Mouse (Mus musculus) embryo, embryonic 11.5 days (tissue): ENCODE measurements at regions not wholly inside any gene's neighbourhood (a gene's known extent, or its start where the extent isn't known, plus 50 kb on each side); places are given as distances from the start of the nearest gene placed in this dataset.

Experiments used
- DNase-seq: peaks from one replicate; pipeline ENCODE4 v3.0.0-alpha.2; 2012; ENCODE audit warnings: low read depth, low spot score

DNA sequence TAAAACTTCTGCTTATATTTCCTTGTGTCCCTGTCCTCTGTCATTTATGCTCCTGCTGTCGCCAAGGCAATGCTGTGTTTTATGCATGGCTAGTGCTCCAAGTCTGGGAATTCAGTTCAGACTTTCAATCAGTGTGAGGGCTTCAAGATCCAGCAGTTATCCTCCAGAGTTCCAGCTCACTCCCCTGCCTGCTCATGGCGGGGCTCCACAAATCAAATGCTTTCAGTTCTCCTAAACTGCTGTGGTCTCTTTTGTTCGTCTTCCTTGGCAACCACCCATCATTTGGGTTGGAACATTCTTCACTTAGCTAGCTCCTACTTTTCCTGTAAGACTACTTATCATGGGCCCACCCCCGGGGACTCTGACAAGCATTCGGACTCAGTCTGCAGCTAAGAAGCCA lies 120.0 kb downstream of the Csl start:
- no peak for DNase-seq

DNA sequence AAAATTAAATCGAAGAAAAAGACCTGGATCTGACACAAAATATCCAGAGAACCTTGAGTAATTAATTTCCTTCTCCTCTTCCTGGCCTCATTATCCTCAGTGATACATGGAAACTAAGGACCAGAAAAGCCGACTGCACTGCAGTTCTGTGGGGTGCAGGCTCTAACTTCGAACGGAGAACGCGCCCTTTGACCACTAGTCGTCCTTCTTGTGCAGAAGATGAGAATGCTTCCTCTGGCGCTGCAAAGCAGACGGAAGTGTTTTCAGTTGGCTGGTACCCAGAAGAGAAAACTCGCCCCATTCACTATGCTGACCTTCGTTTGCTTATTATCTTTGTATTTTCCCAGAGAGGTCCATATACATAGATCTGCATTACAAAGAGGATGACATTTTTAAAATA lies 117.7 kb downstream of the Csl start:
- DNase-seq, result peak; percentile 36

DNA sequence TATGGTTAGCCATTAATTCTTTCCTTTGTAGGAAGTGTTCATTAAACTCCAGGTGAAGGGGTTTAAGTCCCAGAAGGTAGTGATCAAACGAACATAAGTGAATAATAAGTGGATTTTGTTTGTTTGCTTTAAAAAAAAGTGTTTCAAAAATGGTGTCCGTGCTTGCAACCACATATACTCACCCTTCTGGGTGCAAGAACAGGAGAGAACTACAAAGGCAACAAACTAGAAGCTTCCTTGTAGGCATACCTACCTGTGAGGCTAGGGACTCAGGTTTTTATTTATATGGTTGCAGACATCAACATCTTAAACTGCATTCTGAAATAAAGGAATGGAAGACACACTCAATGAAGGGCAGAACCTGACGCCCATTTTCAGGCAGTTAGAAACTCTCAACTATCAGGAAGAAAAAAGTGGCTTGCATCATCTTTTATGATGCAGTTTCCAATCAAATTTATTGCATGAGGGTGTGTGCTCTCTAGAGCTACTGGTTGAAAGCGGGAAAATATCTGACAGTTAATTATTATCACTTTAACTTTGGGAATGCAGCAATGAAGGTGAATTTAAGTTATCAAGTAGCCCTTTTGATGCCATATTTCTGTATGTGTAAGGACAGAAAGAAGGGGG lies 117.1 kb downstream of the Csl start:
- DNase-seq, result no peak

GRCm38 (mm10) chr10:99644981-99645380 lies 114.5 kb downstream of the Csl start:
- no peak for DNase-seq

DNA sequence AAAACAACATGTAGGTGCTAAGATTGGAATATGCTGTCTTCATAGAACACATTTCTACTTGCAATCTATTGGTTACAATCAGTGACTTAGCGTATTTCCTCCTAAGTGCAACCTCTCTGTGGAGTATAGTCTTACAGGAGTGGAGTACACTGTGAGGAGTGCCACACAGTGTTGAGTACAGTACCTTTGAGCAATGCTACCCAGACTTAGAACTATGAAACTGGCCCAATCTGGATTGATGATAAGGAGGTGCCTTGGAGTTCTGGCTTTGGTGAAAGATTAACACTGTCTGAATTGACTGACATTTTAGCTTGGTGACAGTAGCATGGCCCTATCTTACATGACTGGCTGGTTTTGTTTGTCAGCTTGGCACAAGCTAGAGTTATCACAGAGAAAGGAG lies 107.4 kb downstream of the Csl start:
- DNase-seq, result no peak

DNA sequence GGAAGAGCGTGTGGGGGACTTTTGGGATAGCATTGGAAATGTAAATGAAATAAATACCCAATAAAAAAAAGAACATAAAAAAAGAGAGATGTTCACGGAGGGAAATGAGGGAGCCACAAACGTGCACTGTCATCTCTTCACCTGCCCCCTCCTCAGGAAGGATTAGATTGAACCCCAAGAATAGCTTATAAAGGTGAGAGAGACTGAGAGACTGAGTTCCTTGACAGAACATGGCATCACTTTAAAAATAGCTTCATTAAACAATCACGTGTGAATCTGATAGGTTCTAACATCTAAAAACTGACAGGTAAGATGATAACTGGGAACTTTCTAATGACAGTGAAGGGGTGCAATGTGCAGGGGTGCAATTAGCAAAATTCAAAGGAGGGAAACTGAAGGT lies 105.2 kb downstream of the Csl start:
- DNase-seq, result no peak

DNA sequence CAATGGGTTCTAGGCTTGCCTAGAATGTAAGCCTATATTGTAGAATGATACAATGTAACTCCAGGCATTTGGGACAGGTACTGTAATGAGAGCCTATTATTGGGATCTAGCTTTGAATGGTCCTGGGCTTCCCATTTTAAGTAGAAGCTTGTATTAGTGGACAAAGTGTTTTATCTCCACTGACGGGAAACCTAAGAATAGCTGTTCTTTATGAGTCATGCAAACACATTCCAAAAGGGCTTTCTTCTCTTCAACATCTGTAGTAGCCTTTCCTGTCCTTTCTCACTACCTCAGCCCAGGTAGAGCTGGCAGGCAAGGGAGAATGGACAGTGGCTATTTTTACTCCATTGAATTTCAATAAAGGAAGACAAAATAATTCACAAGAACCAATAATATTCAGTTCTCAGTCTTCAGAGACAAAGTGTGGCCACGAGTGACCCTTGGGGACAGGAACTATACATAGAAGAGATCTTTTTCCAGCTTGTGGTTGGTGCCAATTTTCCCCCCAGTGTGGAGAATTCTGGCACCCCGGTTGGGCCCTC lies 82.8 kb downstream of the Csl start:
- DNase-seq, result no peak

DNA sequence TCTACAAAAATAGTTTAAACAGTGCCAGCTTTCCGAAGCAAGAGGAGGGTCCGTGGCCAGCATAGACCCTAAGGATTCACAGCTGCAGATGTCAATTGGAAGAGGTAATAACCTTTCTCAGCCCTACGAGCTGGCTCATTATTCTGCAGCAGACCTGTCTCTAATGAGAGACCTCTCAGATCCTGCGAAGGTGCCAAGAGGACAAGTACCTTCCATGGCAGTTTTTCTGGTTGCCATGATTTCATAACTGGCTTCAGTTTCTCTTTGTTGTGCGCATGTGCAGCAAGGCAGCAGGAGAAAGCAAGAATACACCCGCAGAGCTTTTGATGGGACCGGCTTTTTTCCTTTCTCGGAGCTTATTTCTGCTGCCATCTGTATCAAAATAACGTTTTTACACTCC lies 81.4 kb downstream of the Csl start:
- no peak for DNase-seq

DNA sequence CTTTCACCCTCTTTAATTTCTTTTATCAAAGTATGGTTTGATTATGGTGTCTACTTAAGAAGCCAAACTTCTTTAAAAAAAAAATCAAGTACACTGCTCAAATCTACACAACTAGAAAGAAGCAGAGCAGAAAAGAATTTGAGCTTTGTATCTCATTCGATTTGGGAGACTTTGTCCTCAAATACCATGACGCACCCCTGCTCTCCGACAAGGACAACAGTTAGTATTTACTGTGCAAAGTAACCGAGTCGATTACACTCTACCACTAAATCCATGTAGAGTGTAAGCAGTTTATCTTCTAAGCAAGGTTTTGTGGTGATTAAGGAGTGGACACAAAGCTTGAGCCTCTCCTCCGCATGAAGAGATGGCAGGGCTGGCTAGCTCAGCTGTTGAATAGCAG lies 79.6 kb downstream of the Csl start:
- no peak for DNase-seq

GRCm38 (mm10) chr10:99681932-99682331 lies 77.5 kb downstream of the Csl start:
- no peak for DNase-seq

DNA sequence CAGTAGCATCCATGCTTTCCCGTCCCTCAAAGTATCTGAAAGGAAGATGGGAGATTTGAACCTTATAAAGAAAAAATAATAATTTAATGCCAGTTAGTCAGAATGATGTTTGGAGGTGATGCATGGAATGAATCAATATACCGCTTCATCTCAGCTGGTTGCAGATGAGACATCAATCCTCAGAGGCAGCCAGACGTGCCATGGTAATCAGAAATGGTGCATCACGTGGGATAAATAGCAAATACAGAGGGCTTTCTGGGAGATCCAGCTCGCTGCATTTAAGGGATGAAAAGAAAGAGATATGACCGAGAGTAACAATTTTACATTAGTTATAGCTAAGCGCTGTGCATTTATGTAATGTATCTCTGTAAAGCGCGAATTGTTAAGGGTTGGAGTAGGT lies 77.1 kb downstream of the Csl start:
- no peak for DNase-seq

GRCm38 (mm10) chr10:99683310-99683709 lies 76.1 kb downstream of the Csl start:
- DNase-seq, result no peak

- DNase-seq, result peak; percentile 20
Observed at GRCm38 (mm10) chr10:99685911-99686310, 73.5 kb downstream of the Csl start.

GRCm38 (mm10) chr10:99687011-99687410 lies 72.4 kb downstream of the Csl start:
- no peak for DNase-seq

DNA sequence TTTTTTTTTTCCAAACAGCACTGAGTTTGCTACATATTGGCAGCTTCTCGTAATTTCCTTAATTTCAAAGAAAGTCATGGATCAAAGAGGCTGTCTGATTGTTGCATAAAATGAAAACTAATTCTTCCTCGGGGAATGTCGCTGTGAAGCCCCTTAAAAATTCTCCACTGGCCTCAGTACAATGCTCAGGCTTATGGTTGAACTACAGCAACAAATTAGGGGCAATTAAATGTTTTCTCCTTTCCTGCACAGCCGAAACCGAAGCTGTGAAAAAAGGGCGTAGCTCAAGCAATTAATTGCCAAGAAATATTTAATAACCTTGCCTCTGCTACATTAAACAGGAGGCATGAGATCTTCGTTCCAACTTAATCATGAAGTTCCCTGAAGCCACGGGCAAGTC lies 61.8 kb downstream of the Csl start:
- no peak for DNase-seq

DNA sequence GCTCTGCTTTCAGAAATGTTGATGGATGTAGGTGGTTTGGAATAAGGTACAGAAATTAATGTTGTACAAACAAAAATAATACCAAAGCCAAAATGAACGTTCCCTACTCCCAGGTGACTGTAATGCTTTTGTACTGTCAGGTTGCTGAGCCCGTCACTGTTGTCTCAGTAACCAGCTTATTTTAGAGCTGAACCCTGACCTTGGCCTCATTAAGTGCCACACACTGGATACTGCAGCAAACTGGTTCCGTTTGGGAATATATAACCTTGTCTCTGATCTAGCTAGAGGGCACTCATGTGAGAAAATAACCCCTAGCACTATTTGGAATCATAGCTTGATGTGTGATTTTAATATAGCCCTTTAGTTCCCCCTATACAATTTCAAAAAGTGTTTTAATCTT lies 60.0 kb downstream of the Csl start:
- no peak for DNase-seq

- DNase-seq, result no peak
Observed at GRCm38 (mm10) chr10:99700052-99700777, 59.2 kb downstream of the Csl start.
